Mouse (Mus musculus) cerebellum, adult 8-10 months (tissue): Measurements from ENCODE around the gene Cxcl5.

Experiments used
- DNase-seq: peaks from one replicate; pipeline ENCODE4 v3.0.0; 2022

Cxcl5 gene

DNA sequence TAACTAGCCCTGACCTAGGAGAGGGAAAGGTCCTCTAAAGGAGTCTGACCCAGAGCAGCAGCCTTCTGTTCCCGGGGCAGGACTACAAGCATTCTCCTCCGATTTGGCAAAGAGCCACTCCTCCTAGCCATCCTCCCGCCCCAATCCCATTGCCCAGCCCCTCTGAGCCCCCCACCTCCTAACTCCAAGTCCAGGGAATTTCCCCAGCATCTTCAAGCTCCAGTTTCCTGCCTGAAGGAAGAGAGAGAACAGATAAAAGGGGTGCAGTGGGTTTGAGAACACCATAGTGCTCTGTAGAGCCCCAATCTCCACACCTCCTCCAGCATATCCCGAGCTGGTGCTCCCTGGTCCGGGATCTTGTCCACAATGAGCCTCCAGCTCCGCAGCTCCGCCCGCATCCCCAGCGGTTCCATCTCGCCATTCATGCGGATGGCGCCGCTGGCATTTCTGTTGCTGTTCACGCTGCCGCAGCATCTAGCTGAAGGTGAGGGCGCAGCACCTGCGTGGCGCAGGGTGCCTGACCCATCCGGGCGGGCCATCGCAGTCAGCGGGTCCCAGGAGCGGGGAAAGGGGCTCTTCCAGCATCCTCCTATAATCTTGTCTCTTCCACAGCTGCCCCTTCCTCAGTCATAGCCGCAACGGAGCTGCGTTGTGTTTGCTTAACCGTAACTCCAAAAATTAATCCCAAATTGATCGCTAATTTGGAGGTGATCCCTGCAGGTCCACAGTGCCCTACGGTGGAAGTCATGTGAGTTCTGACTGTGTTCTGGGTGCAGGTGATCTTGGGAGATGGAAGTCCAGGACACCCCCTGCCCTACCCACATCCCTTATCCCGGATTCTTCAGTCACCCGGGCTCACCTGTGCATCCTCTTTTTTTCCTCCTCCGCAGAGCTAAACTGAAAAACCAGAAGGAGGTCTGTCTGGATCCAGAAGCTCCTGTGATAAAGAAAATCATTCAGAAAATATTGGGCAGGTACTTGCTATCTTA lies at the start of gene Cxcl5:
Gene Cxcl5 (plus strand): TSS at position 284 of the 989 bp plus-strand sequence.
- no peak for DNase-seq

DNA sequence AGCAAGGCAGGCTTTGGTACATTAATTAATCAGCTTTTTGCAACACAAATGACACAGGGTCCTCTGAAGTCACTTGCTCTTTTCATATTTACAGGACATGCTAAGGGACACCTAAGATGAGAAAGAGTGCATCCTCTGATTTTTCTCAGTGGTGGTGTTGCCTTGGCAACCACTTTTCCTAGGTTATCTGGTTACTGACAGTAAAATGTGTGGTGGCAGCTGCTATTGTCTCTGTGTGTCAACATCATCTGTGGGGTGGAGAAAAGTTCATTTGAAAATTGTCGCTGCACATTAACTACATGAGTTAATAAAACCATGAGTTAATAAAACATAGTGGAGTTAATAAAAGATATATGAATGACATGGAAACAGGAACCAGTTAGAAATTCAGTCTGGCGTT lies 47.8 kb upstream of the Cxcl5 start:
- DNase-seq, result no peak

- no peak for DNase-seq
Observed at GRCm38 (mm10) chr5:90717937-90718336, 41.2 kb upstream of the Cxcl5 start.

GRCm38 (mm10) chr5:90722656-90723055 lies 36.5 kb upstream of the Cxcl5 start:
- no peak for DNase-seq

DNA sequence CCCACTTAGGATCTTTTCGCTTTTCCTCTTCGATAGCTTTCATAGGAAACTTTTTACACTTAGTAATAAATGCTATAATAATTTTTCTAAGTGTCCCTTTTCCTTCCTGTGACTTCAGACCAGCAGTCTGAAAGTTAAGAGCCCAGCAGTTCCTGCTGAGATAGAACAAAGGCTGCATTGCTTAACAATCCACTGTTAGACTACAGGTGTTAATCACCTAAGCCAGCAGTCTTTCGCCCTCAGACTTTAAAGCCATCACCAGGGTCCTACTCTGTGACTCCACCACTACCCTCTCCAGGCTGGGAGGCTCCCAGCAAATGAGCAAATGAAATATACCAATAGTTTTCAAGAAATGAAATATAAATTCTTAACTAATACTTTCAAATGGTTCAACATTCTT lies 30.9 kb upstream of the Cxcl5 start:
- DNase-seq, result no peak

DNA sequence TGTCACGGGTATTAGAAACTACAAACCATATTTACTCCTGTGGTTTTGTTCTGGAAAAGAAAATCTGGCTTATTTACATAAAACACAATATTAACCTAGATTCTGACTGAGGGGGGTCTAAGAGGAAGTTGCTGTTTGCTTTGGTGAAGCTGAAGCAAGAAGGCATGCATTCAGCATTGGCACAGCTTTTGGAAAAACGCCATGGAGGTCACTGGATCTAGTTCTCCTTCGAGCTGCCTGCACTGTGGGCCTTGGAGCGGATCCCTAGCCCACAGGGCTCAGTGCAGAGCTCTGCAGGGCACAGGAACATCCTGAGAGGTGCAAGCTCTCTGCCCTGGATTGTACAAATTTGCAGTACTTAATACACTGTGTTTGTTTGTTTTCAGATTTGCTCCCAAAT lies 27.7 kb upstream of the Cxcl5 start:
- peak; percentile 42 for DNase-seq

DNA sequence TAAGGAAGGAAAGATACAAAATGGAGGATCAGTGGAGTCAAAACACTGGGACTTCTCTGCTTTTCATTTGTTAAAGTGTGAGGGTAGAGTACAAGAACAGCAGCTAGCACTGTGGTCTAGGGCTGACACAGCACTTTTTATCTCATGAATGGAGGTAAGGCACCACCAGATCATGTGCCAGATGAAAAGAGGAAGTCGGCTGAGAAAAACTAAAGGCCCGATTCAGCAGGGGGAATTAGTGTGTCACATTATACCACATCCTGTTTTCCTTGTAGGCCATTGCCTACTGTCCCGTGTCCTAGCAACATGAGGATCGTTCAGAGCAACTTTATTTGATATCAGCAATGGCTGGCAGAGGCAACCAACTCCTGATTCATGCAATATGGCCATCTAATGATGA lies 17.1 kb upstream of the Cxcl5 start:
- no peak for DNase-seq

DNA sequence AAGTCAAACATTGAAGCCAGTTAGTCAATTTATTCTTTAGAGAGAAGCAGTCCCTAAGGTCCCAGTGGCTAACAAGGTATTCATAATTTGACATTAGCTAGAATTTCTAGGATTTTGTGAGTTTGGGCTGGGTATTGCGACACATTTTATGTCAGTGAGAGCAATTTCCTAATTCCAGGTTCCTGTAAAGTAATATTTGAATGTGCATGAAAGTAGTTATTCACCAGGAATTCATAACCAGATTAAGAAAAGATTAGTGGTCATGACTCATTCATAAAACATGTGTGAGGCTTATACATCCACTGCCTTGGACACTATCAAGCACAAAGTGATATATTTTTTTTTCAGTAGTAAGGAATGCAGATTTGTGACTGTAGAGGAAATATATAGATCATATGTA lies 5.2 kb upstream of the Cxcl5 start:
- DNase-seq, result no peak

GRCm38 (mm10) chr5:90758020-90758605 lies 1.0 kb upstream of the Cxcl5 start:
- no peak for DNase-seq

GRCm38 (mm10) chr5:90760303-90760702 lies 1.1 kb downstream of the Cxcl5 start:
- DNase-seq, result no peak

GRCm38 (mm10) chr5:90760844-90761243 lies 1.7 kb downstream of the Cxcl5 start:
- DNase-seq, result no peak

GRCm38 (mm10) chr5:90761834-90762233 lies 2.7 kb downstream of the Cxcl5 start:
- no peak for DNase-seq

DNA sequence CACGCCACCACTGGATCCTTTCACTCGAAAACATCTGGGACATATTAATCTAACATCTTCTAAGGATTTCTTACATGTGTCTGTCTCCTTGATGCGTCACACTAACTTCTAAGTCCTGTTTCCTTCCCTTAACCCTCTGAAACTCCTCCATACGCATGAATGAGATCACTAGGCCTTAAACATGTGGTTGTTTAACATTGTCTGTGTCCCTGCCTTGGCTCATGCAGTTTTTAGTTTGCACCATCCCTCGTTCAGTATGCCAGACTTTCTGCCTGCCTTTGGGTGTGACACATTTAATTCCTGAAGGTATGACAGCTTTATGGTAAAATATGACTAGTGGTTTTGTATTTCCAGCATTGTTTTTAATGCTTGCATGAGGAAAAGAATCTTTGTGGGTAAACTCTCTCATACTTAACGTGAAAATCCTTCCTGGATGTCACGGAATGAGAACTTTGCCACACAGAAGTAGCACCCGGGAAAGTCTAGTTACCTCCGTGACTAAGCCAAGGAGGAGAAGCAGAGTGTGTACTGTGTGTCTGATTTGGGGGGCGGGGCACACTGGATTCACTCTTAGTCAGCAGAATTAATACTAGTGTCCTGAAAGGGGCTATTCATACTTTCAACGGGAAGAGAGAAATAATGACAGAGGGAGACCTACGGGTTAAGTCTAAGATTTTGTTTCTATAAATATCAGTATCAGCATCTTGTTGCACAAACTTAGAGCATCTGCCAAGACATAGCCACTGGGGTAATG lies 4.9 kb downstream of the Cxcl5 start:
- DNase-seq, result no peak

- no peak for DNase-seq
Observed at GRCm38 (mm10) chr5:90765821-90766606, 6.9 kb downstream of the Cxcl5 start.

DNA sequence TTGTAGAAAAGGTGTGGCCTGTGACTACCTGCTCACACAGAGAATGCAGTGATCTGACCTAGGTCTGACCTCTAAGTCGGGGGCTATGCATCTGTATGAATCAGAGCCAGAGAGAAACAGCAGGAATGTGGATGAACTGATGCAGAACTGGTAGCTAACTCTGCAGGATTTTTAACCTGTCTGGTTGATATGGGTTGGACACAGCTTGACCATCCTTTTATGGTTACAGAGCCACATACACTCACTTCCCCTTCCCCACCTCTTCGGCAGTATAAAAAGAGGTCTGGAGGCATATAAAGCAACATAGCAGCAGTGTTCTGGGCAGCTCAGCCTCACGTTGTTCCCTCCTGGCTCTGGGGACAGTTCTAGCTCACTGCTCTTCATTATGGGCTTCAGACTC lies 9.1 kb downstream of the Cxcl5 start, which contains the start of gene Ppbp:
Gene Ppbp (plus strand): TSS at position 301 of the 400 bp plus-strand sequence.
- no peak for DNase-seq

GRCm38 (mm10) chr5:90771369-90771768 lies 12.2 kb downstream of the Cxcl5 start:
- no peak for DNase-seq

GRCm38 (mm10) chr5:90771880-90772653 lies 12.9 kb downstream of the Cxcl5 start, which contains the start of gene Pf4:
TSS of gene Pf4 (plus strand) at chr5:90772435.
- DNase-seq, result no peak

DNA sequence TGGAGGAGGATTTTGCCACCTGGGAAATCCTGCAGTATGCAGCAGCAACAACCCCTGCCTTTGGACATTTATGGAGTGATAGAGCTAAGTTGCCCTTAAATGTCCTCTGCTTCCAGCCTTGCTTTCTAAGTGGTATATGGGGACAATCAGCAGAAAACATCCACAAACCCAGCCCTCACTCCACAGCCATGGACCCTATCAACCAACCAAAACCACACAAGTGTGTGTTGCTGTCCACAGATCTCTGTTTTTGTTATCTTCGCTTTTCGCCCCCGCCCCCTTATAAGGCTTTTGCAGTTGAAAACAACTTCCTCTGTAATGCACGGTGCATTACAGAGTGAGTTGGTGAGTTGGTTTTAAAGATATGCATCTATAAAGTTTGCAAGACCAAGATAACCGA lies 16.4 kb downstream of the Cxcl5 start:
- no peak for DNase-seq

- DNase-seq, result no peak
Observed at GRCm38 (mm10) chr5:90777621-90778020, 18.5 kb downstream of the Cxcl5 start.

- no peak for DNase-seq
Observed at GRCm38 (mm10) chr5:90778856-90779255, 19.7 kb downstream of the Cxcl5 start.

GRCm38 (mm10) chr5:90783697-90784096 lies 24.5 kb downstream of the Cxcl5 start:
- DNase-seq, result no peak
